Mouse (Mus musculus) cerebellum, adult 2 months (tissue): ENCODE measurements around the gene Kif11. TPM values are rescaled to one million over a fixed set of nuclear protein-coding genes. Genes with fewer than 3 reads are reported as not detected.
A peak's percentile ranks its signal among the peaks of the same experiment; 100 is the strongest.

Experiments
- DNase-seq, 2 experiments: peaks; one replicate each; pipeline ENCODE4 v3.0.0; 2021
- H3K27ac ChIP-seq: fragments of 200-500 bp; 2 replicates; pipeline ENCODE4 v1.5.1; 2012; ENCODE audit warnings: low read length, control low read depth, inconsistent platforms; ENCODE audit not compliant: insufficient read depth
- H3K27me3 ChIP-seq: fragments of 200-500 bp; 2 replicates; pipeline ENCODE4 v1.6.1; 2012; ENCODE audit warnings: inconsistent platforms, mild to moderate bottlenecking, low read length, moderate library complexity; ENCODE audit not compliant: control insufficient read depth, insufficient read depth
- H3K4me1 ChIP-seq: fragments of 200-500 bp; 2 replicates; pipeline ENCODE4 v1.6.1; 2011; ENCODE audit warnings: low read length; ENCODE audit not compliant: control insufficient read depth, insufficient read depth
- H3K4me3 ChIP-seq: fragments of 200-500 bp; replicated peaks from 2 replicates; pipeline ENCODE3; 2011; ENCODE audit warnings: mild to moderate bottlenecking, low read depth, low read length, control low read depth; ENCODE audit not compliant: insufficient read depth
- CTCF ChIP-seq: fragments of 200-500 bp; IDR thresholded peaks from 2 replicates; pipeline ENCODE4 v1.5.1; 2011; ENCODE audit warnings: low read depth, mild to moderate bottlenecking, control low read depth, low read length, moderate library complexity, borderline replicate concordance; ENCODE audit not compliant: insufficient read depth
- POLR2A ChIP-seq: fragments of 200-500 bp; IDR thresholded peaks from 2 replicates; pipeline ENCODE4 v1.6.1; 2011; ENCODE audit warnings: low read length, control low read depth, borderline replicate concordance; ENCODE audit not compliant: insufficient read depth
- WGBS: fragments of 180-500 bp; shearing (Covaris S2); methylation state at CpG from one replicate; pipeline ENCODE4 v1.1.7; 2018; 5-methylcytosine and 5-hydroxymethylcytosine counted together
- polyA plus RNA-seq: library from polyadenylated mRNA; depleted of rRNA; stranded (reverse); fragments of >200 nt; gene quantifications from 2 replicates; pipeline ENCODE4 v1.2.3, GENCODE M21; 2012; rRNA removed

Gene Kif11
- polyA plus RNA-seq, result 0.46 and 0.49 TPM in 2 replicates

DNA sequence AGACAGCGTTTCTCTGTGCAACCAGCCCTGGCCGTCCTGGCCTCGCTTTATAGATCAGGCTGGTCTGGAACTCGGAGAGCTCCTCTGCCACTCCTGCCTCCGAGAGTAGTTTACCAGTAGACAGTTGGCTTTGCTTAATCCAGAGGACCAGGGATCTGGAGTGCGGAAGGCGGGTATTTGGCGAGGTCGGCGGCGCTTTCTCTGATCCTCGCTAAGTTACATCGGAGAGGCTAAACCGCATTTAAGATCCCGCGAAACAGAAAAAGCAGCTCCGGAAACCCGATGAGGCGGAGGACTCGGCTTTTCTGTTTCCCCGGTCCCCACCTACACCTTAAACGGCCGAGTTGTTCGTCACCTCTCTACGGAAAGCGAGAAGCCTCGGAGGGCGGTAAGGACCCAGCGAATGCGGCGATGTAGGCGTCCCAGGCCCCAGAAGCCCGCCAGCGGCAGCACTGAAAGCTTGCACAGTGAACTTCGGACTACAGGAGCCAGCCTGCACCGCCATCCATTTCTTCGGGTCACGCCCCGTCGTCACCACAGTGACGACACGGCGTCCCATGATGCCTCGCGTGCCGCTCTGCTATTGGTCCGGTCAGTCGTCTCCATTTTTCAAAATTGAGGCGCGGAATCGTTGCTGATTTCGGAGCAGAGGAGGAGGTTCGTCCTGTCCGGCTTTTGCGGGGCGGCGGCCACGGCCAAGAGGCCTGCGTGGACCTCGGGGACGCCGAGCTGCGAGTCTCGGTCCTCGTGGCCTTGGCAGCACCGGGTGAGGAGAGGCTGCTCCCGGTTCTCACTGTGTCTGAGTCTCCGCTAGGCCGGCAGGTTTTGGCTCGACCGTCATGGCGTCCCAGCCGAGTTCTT, at the start of gene Kif11:
TSS of gene Kif11 (plus strand) at position 649 of the 861 bp plus-strand sequence.
- H3K4me3 ChIP-seq, result peak within 1 kb of the TSS; percentile 68
- peak within 1 kb of the TSS; percentile 67 for H3K27ac ChIP-seq
- WGBS, result under 1% methylated on average over 73 of the region's 73 CpGs
- no peaks in the 10 kb centered on the region for H3K27me3 ChIP-seq
- peak; percentile 95 to 96 for DNase-seq
- no peaks in the 10 kb centered on the region for H3K4me1 ChIP-seq
- TF ChIP-seq CTCF, result no peak
- TF ChIP-seq POLR2A, result peak; percentile 87; the same call in 1 of the 2 replicates

DNA sequence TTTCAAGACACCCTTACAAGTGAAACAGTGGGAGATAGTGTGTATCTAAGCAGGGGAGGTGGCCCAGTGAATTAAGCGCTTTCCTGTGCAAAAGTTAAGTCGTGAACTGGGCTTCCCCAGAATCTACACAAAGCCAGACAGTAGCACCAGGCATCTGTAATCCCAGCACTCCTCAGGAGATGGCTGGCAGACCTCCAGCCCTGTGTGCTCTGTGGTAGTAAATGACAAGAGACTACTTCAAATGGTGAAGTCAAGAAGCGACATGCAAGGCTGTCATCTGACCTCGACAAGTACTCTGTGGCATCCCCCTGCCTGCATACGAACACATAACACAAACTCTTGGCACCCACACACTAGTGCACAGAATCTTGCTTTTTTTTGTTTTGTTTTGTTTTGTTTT, 49.0 kb upstream of the Kif11 start:
- peak; percentile 25 to 29 for DNase-seq
- Histone ChIP-seq H3K27ac (no peak overlapping the region), H3K4me1 (peaks cover 2% of the 10 kb centered on the region; the same call in 1 of the 2 replicates), H3K4me3 (no peak overlapping the region), H3K27me3 (no peaks in the 10 kb centered on the region)
- no peak for TF ChIP-seq CTCF
- TF ChIP-seq POLR2A, result no peak
- WGBS, result 37% methylated on average over 5 of the region's 5 CpGs

GRCm38 (mm10) chr19:37332726-37333125, 43.5 kb upstream of the Kif11 start:
- 94% methylated on average over 4 of the region's 4 CpGs for WGBS
- no peak for TF ChIP-seq CTCF
- TF ChIP-seq POLR2A, result no peak
- no peak for DNase-seq
- Histone ChIP-seq H3K4me1 (no peaks in the 10 kb centered on the region; the same call in 1 of the 2 replicates), H3K27me3 (no peaks in the 10 kb centered on the region), H3K27ac (no peak overlapping the region), H3K4me3 (no peak overlapping the region)

DNA sequence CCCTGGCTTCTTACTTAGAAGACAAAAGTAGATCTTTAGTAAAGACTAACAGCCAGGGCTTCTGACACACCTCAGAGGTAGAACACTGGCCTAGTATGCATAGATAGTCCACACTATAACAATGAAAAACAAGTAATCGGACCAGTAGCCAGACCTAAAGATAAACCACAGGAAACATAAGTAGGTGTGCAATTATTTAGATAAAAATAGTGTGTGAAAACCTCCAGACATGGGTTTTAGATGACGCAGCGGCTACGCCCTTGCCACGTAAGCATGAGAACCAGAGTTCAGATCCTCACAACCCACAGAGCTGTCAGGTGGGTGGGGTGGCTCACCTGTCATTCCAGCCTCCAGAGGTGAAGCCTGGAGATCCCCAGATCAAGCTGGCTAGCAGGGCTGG, 42.8 kb upstream of the Kif11 start:
- 98% methylated on average over 5 of the region's 5 CpGs for WGBS
- Histone ChIP-seq H3K4me1 (no peaks in the 10 kb centered on the region; the same call in 1 of the 2 replicates), H3K27ac (no peak overlapping the region), H3K4me3 (no peak overlapping the region), H3K27me3 (no peaks in the 10 kb centered on the region)
- TF ChIP-seq POLR2A, result no peak
- TF ChIP-seq CTCF, result no peak
- no peak for DNase-seq

DNA sequence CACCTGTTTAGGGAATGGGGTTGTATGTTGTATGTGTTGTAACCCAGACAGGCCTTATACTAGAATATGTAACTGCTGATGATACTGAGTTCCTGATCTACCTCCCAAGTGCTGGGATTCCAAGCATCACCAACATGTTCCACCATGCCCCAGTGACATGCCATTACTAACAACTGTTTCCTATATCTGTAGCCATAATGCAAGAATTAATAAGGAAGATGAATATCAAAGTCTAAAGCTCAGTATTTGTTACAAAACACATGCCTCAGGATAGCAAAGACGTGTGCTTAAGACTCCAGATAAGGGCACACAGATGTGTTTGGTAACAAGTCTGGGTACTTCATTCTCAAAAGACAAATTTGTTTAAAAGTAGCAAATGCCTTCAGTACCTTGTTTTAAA, 40.8 kb upstream of the Kif11 start:
- Histone ChIP-seq H3K4me3 (no peak overlapping the region), H3K27ac (no peak overlapping the region), H3K27me3 (no peaks in the 10 kb centered on the region), H3K4me1 (no peaks in the 10 kb centered on the region)
- no peak for TF ChIP-seq POLR2A
- TF ChIP-seq CTCF, result no peak
- DNase-seq, result no peak
- WGBS, result 86% methylated on average over 1 of the region's 1 CpGs

GRCm38 (mm10) chr19:37337752-37338151, 38.5 kb upstream of the Kif11 start, which contains the start of gene Ide:
Gene Ide, minus strand, starts transcription at chr19:37337852.
- DNase-seq, result no peak
- WGBS, result 65% methylated on average over 4 of the region's 4 CpGs

GRCm38 (mm10) chr19:37340495-37340894, 35.7 kb upstream of the Kif11 start:
- H3K27ac ChIP-seq, result no peak overlapping the region
- 81% methylated on average over 5 of the region's 5 CpGs for WGBS
- no peaks in the 10 kb centered on the region for H3K4me1 ChIP-seq
- H3K4me3 ChIP-seq, result no peak overlapping the region
- no peak for DNase-seq
- TF ChIP-seq POLR2A (no peak), CTCF (no peak)
- H3K27me3 ChIP-seq, result no peaks in the 10 kb centered on the region

More at GRCm38 (mm10) chr19:37337752-37338151, 38.5 kb upstream of the Kif11 start, which contains the start of gene Ide:
- no peaks in the 10 kb centered on the region for H3K27me3 ChIP-seq
- no peak within 1 kb of the TSS for H3K27ac ChIP-seq
- H3K4me1 ChIP-seq, result no peaks in the 10 kb centered on the region
- TF ChIP-seq POLR2A, result no peak
- TF ChIP-seq CTCF, result no peak
- no peak within 1 kb of the TSS for H3K4me3 ChIP-seq

- H3K4me1 ChIP-seq, result no peaks in the 10 kb centered on the region
- H3K27me3 ChIP-seq, result no peaks in the 10 kb centered on the region
- 88% methylated on average over 5 of the region's 5 CpGs for WGBS
- no peak overlapping the region for H3K27ac ChIP-seq
- no peak for TF ChIP-seq POLR2A
- TF ChIP-seq CTCF, result no peak
- no peak overlapping the region for H3K4me3 ChIP-seq
- DNase-seq, result no peak
Measured at GRCm38 (mm10) chr19:37340931-37341330, 35.3 kb upstream of the Kif11 start.
